Mouse (Mus musculus): Measurements from ENCODE around the gene Cbx5.

Gene Cbx5

DNA sequence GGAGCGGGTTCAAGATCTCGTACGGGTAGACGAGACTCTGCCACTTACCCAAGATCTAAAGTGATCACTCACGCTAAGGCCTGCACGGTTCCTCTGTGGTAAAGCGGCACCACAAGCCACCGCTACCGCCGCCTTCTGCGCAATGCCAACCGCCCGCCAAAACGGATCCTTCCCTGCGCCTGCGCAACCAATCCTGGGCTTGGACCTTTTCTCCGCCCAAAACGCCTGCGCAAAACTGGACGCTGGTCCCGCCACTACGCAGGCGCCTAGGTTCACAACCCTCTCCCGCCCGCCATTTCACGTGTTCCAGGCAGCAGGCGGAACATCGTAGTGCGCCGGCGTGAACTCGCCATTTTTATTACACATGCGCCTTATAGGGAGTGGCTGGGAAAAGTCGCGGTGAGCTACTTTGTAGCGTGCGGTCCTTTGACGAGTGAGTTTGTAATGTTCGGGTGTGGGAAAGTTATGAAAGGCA lies at the start of gene Cbx5:
TSS of gene Cbx5 (minus strand) at position 132 of the 475 bp plus-strand sequence.
- WGBS: under 1% methylated on average over 39 of the region's 39 CpGs

DNA sequence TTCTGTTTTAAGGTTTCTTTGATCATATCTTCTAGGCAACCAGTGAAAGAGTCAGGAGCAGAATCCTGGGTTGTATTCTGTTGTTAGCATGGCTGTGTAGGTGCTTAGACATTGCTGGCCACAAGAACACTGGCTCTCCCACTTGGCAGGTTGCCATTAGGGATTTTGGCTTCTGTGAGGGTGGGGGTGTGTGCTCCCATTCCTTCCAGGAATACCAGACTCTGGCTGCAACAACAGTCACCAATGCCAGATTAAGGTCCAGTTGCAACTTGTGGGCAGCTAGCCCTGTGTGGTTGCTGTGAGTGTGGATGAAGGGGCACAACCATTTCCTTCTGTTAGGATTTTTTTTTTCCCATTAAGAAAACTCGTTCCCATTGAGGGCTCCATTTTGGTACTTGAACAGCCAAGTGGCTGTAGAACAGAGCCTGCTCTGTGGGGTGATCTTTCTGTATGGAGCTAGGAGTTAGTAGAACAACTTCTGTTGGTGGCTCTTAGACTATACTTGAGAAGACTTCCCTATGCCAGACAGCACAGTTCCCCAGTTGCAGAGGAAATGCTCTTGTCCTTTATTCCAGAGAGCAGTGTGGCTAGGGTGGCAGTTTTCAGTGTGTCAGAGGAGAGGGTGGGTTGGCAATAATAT lies 46.3 kb upstream of the Cbx5 start:
- WGBS: 6% methylated on average over 1 of the region's 1 CpGs

DNA sequence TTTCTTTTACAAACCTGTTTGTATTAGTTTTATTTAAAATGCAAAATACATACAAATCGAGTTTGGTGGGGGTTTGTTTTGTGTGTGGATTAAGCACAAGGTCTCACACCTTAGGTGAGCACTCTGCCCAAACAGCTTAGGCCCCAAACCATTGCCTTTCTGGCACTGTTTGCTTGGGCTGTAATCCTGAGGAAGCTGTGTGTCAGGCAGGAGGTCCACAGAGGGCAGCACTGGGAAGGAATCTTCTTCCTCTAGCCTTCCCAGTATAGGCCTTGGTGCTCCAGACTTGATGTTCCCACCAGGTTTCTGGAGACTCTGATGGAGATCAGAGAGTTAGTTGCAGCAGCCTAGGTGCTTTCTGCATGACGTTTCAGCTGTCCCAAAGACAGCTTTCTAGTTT lies 45.0 kb upstream of the Cbx5 start:
- WGBS: 44% methylated on average over 2 of the region's 2 CpGs

DNA sequence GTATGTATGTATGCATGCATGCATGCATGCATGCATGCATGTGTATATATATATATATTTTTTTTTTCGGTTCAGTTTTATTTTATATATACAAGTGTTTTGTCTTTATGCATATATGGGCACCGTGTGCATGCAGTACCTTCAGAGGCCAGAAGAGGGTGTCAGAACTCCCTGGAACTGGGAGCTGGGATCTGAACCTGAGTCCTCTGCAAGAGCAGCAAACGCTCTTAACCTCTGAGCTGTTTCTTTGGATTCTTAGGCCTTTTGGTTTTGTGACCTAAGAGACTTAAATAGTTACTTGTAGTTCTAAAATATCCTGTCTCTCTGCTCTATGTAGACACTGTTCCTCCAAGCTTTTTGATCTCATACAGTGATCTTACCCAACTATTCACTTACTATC lies 44.5 kb upstream of the Cbx5 start:
- WGBS: 59% methylated on average over 3 of the region's 3 CpGs

DNA sequence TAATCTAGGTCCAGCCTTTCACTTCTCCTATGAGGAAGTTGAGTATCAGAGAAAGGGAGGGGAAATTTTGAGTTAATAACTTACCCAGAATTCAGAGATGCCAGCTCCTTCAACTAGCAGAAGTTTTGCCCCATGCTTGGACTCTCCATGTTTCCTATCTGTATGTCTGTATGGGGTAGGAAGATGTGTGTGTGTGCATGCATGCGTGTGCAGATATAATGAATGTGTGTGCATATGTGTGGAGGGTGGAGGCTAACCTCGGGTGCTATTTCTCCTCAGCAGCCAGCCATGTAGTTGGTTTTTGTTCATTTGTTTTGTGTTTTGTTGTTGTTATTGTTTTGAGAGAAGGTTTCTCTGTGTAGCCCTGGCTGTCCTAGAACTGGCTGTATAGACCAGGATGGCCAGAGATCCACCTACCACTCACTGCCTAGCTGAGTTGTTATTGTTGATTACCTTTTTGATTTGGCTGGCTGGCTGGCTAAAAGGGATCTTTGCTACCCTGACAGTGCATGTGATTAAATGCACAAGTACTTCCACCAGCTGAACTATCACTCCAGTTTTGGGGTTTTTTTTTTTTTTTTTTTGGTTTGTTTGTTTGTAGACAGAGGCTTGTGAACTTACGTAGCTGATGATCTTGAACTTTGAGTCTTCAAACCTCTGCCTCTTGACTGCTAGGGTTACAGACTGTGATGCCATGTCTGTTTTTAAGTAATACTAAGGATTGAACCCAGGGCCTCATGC lies 42.0 kb upstream of the Cbx5 start:
- WGBS: 90% methylated on average over 3 of the region's 3 CpGs

DNA sequence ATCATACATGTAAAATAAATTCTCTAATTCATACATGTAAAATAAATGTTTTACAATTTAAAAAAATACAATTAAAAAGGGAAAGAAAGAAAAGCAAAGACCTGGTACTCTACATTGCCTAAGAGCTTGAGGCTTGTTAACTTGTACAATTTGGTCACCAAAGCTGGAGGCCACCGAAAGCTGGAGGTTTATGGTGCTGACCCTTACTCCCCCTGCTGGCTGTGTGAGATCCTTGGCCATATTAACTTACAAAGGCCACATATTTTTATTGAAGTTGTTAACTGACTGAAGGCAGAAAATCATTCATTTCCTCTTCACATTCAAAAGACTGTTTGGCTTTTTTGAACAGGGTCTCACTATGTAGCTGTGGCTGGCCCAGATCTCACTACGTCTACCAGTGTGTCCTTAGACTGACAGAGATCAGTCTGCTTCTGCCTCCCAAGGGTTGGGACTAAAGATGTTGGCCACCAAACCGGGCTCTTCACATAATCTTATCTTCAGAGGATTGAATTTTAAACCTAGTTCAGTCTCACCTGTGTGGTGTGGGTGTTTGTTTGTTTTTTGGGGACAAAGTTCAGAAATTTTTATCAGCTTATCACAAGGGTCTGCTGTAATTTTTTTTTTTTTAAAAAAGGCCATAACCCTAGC lies 41.3 kb upstream of the Cbx5 start:
- WGBS: 75% methylated on average over 3 of the region's 3 CpGs

DNA sequence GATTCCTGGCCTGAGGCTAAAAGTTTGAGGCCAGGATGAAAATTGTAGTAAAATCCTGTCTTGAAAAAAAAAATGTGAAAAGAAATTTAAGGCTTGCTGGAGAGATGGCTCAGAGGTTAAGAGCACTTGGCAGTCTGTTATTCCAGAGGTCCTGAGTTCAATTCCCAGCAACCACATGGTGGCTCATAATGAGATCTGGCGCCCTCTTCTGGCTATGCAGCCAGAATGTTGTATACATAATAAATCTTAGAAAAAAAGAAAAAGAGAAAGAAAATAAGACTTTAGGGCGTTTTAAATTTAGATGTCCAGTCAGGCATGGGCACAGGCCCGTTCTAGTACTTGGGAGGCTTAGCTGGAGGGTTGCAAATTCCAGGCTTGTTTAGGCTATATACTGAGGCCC lies 40.1 kb upstream of the Cbx5 start:
- WGBS: 49% methylated on average over 3 of the region's 3 CpGs

DNA sequence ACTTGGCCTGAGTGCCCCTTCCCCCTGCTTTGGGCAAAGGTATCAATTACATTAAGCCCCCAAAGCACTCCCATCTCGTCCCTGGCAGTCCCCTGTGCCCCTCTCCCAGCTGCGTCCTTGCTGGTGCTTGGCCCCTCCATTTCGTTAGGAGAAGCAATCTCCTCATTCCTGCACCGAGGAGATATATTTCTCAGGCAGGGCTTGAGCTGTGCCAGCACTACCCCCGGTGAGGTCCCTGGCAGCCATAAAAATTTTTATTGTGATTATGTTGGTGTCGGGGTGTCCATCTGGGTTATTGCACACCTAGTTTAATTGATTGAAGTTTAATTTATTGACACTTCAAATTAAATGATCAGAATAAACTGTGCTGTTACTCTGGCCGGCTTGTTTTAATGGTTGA lies 38.3 kb upstream of the Cbx5 start:
- 68% methylated on average over 7 of the region's 7 CpGs for WGBS

DNA sequence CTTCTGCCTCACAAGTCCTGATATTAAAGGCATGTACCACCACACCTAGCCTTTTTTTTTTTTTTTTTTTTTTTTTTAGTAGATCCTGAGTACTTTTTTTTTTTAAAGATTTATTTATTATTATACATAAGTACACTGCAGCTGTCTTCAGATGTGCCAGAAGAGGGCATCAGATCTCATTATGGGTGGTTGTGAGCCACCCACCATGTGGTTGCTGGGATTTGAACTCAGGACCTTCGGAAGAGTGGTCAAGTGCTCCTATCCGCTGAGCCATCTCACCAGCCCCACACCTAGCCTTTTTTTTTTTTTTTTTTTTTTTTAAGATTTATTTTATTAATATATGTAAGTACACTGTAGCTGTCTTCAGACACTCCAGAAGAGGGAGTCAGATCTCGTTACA lies 36.3 kb upstream of the Cbx5 start:
- 93% methylated on average over 3 of the region's 3 CpGs for WGBS

DNA sequence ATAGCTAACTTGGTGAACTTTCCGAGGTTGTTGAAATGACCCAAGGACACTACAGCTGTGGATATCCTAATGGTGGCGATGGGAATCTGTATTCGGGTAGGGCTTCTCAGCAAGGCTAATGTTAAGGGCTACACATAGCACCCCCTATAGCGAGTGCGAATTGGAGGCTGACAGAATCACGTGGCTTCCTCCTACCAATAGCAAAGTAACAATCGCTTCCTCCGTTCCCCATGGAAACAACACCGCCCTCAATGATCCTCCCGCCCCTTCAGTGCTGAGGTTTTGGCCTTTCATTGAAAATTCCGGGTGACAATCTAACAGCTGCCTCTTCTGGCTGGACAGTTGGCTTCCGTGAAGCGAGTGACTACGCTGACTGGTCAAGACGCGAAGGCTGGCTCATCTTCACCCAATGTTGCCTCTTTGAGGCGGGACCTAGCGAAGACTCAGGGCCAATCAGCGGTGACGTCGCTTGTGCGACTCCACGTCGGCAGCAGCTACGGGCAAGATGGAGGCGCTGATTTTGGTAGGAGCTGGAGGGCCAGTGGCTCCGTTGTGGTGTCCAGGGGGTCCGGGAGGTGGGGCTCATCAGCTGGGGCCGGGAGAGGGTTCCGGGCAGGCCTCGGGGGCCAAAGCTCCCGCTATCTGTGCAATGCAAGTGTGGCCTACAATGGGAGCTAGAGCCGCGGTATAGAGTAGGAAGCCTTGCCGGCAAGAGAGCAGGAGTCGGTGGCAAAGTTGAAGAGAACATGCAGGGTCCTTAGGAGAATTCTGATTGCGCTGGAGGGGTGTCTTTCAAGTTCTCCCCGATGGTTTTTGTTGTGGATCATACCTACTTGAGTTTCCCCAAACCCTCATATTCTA lies 33.0 kb upstream of the Cbx5 start, which contains the start of gene Copz1:
TSS of gene Copz1 (plus strand) at position 296 of the 861 bp plus-strand sequence.
- under 1% methylated on average over 38 of the region's 38 CpGs for WGBS

DNA sequence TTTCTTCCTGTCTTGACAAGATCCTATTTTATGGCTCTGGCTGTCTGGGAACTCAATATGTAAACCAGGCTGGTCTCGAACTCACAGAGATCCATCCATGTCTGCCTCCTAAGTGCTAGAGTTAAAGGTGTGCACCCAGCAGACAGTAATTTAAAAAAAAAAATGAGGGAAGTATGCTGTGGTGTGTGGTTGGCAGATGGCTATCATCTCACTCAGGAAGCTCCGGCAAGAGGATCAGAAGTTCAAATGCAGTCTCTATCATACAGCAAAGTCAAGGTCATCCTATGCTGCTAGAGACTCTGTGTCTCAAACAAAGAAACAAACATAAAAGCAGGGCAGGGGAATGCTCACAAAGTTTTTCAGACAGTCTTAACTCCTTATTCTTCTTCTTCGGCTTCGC lies 29.3 kb upstream of the Cbx5 start:
- WGBS: 86% methylated on average over 4 of the region's 4 CpGs

DNA sequence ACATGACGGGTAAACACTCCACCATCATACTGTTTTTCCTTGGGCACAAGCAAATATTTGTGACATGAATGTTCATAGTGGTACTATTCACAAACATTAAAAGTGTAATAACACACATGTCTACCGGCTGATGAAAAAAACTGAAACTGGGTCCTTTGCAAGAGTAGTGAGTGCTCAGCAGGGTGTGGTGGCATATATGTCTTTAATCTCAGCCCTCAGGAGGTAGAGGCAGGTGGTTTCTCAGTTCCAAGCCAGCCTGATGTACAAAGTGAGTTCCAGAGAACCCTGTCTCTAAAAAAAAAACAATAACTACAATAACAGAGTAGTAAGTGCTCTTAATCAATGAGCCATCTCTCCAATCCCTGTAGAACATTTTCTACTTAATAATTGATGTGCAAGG lies 25.2 kb upstream of the Cbx5 start:
- WGBS: 92% methylated on average over 2 of the region's 2 CpGs

DNA sequence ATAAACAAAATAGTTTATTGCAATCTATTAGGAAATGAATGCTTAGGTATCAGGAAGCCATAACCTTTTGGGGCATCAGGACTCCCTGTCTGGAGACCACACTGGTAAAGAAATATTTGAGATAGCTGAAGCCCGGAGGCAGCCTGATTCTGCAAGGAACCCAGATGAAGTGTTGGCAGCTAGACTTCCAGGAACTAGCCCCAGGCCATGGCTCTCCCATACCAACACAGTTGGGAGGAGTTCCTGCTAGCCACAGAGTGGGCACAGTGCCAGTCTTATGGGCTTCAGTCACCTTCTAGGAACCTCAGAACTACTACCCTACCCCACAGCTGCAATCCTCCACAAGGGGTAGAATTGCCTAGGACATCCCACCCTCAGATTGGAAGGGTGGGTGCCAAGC lies 20.4 kb upstream of the Cbx5 start:
- 40% methylated on average over 1 of the region's 1 CpGs for WGBS

DNA sequence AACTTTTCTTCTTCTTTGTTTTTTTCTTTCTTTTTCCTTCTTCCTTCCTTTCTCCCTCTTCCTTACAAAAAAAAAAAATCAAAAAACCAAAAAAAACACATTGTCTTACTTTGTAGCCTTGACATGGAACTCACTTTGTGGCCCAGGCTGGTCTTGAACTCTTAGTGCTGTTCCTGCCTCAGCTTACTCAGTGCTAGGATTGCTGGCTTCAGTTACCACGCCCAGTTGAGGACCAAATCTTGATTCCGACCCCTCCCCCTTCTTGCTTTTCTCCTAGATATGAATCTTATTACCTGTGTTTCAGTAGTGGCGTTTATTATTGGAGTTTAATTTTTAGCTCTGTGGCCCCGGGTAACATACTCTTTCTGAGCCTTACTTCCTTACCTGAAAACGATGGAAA lies 19.5 kb upstream of the Cbx5 start:
- 90% methylated on average over 5 of the region's 5 CpGs for WGBS

DNA sequence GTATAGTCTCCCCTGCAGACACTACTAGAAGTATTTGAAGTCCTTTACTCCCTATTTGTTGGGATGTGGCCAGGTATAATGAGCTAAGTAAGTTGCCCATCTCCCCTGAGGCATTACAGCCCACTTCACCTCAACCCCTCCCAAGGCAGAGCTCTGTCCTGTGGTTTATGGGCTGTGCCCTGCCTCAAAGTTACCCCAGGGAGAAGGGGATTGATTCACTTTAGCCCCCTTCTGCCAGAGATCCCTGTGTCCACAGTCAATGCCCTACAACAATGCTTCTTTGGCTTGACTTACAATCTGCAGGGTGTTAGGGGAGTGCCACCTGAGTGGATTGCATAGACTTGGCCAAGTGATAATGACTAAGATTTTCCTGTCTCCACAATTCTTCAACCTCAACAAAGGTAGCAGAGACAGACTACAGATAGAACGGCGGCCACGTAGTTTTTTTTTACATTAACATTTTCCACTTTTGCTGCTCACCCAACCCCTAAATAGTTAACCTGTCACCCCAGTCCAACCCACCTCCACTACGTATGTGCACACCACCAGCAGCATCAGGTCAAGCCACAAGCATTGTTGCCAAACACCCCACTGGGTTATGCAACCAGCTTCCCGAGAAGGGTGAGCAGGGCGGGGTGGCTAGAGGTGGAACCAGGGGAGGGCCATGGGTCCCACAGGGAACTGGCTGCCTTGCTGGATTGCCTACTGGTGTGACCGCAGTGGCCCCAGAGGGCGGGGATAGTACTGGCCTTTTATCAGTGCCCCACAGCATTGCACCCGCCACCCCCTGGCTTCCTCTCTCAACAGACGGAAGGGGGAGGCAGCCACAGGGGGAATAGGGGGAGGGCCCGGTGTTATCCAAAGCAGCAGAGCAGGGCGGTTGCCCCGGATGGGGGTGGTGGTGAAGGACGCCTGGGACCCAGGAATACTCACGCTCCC lies 18.4 kb upstream of the Cbx5 start, which contains the start of gene Nfe2:
TSS of gene Nfe2 (minus strand) at position 614 of the 939 bp plus-strand sequence.
- 25% methylated on average over 15 of the region's 15 CpGs for WGBS

DNA sequence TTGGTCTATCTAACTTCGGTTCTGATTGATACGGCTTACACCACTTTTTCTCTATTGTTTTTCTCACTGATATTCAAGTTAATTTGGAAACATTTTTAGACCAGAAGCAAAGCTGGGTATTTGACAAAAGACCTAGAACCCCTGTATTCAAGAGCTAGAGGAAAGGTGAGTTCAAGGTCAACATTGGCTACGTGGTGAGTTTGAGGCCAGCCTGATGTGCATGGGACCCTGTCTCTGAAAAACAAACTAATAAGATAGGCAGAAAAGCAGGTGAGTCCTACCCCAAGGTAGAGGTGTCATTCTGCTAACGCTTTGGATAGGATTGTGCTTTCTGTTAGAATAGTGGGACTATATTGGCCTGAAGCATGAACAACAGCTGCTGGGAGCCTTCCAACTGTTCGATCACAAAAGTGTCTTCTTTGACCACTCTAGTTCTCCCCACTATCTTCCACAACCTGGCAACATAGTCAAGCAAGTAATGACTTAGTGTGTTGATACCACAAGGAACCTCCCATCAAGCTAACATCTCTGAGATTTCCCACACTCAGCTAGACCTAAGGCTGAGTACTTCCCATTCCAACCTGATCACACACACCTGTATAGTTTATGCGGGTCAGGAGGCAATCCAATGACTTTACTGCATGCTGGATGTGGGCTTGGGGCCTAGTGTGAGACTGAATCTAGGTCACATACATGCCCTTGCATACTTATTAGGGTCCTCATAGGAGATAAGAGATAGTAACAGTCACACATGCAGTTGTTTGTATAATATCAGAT lies 16.8 kb upstream of the Cbx5 start:
- 97% methylated on average over 6 of the region's 6 CpGs for WGBS

DNA sequence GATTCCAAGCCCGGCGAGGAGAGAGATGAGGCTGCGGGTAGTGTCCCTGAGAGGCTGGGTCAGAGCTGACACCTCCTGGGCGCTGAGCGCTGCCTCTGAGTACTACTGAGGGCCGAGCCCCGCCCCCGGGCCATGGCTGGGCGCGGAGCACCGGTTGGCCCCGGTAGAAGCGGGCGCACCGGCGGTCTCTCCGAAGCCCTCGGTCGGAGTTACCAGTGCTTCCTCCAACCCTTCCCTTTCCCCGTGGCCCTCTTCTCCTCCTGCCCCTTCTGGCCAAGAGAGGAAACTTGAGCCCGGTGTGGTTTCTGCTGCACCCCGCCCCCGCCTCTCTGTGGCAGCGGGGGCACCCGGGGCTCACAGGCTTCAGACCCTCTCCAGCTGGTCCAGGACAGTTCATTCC lies 15.6 kb upstream of the Cbx5 start:
- 2% methylated on average over 25 of the region's 25 CpGs for WGBS

DNA sequence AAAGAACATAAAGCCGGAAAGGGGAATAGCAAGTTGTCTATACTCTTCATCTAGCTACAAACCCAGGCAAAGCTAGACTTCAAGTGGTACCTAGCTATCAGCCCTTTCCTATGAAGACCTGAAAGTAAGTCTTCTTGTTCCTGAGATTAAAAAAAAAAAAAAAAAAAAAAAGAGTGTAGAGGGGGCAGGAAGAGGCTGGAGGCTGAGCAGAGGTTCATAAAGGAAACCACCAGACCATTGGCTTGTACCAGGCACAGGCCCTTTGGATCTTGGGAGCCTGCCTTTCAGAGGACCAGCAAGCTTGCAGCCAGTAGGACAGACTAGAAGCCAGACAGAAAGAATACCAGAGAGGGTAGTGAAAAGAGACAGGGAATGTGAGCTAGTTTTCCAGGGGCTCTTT lies 13.7 kb upstream of the Cbx5 start:
- 95% methylated on average over 1 of the region's 1 CpGs for WGBS

DNA sequence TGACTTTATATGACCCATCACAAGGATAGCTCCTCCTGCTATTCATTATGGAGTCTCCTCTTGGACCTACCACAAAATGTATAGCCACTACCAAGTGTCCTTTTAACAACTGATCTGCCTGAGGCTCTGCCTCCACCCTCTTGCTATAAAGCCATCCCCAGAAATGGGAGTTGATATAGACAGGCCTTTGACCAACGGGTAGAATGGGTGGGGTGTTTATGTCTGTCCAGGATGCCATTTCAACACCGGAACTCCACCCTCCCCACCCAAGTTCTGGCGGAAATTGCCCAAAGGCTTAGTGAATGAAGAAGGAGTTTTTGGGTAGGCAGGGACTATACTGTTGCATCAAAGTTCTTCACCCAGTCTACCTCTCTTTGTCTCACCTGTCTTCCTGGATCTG lies 13.0 kb upstream of the Cbx5 start:
- WGBS: 87% methylated on average over 3 of the region's 3 CpGs

DNA sequence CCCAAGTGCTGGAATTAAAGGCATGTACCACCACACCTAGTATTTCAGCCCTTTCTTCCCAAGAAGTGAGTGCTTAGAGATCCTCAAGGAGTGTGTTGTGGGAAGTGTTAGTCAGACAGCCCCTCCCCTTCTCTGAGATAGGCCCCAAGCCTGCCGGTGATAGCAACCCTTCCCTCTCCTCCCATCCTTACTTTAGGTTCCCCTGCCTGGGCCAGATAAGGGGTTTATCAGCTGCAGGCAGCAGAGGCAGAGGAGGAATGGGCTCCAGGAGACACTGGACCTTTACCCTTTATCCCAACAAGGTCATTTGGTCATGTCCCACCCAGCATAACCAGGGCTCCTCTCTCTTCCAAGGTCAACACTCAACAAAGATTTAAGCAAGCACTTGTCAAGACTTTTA lies 12.0 kb upstream of the Cbx5 start:
- WGBS: 71% methylated on average over 1 of the region's 1 CpGs

Measured in cerebral cortex, adult 2 months (tissue).